ENCODE assay signal across 9 mouse cellular contexts in genomic region chr14:118225911-118226310, GRCm38 (mm10). TPM values are rescaled to one million over a fixed set of nuclear protein-coding genes. Genes with fewer than 3 reads are reported as not detected.
DNase-seq lines count a peak whose midpoint lies in the region; ATAC-seq lines count a peak whose summit lies in the region.
"Had no signal": no experiment of that assay in that cellular context is flagged by ENCODE, and none has a peak within 500 bp of the region (broad histone marks: within the 10 kb centered on the region; RNA-seq: fewer than 3 reads in every experiment).

No protein-coding gene starts in this region.

- WGBS in limb, embryonic 10.5 days = under 1% methylated on average over 21 of the region's 21 CpGs
- WGBS in stomach, embryonic 16.5 days = 2% methylated on average over 21 of the region's 21 CpGs

- no peaks in the 10 kb centered on the region for H3K36me3 ChIP-seq in limb, embryonic 10.5 days
- H3K36me3 ChIP-seq in stomach, embryonic 16.5 days (ENCODE audit: control insufficient read depth, insufficient read depth, low read length) = no peaks in the 10 kb centered on the region

- peak; percentile 26 for DNase-seq in CD4-positive, CD25-positive, alpha-beta regulatory T cell, adult 2 months (ENCODE audit: low read depth, low spot score)
- DNase-seq in right cerebral cortex, postnatal 10 days (ENCODE audit: low spot score in 2 of 2) = peak; percentile 51 to 54
- DNase-seq in right cerebral cortex, postnatal 36 days (ENCODE audit: low spot score in 2 of 2) = no peak
- peak; percentile 54 for DNase-seq in limb, embryonic 10.5 days (ENCODE audit: low spot score)
- no peak for DNase-seq in layer of hippocampus, adult 9-10 months (ENCODE audit: low spot score)

- peaks cover 28% of the 10 kb centered on the region for H3K4me1 ChIP-seq in limb, embryonic 10.5 days
- no peaks in the 10 kb centered on the region; the same call in 1 of the 2 replicates for H3K4me1 ChIP-seq in stomach, embryonic 16.5 days (ENCODE audit: control insufficient read depth, insufficient read depth, low read length)

- H3K27me3 ChIP-seq in limb, embryonic 10.5 days (ENCODE audit: low read depth, poor library complexity, severe bottlenecking) = peaks cover 97% of the 10 kb centered on the region
- H3K27me3 ChIP-seq in stomach, embryonic 16.5 days (ENCODE audit: control insufficient read depth, insufficient read depth, low read length) = peaks cover 57% of the 10 kb centered on the region

- no peak overlapping the region for H3K27ac ChIP-seq in limb, embryonic 10.5 days
- no peak overlapping the region for H3K27ac ChIP-seq in stomach, embryonic 16.5 days (ENCODE audit: low read length)

- H3K9ac ChIP-seq in stomach, embryonic 16.5 days (ENCODE audit: low read length) = peak overlapping the region; percentile 49; the same call in 1 of the 2 replicates

- H3K9me3 ChIP-seq in limb, embryonic 10.5 days (replicated peaks) = no peaks in the 10 kb centered on the region
- no peaks in the 10 kb centered on the region for H3K9me3 ChIP-seq in stomach, embryonic 16.5 days (replicated peaks; ENCODE audit: control insufficient read depth, low read length)

- peak overlapping the region; percentile 13; the same call in 1 of the 2 replicates for H3K4me3 ChIP-seq in limb, embryonic 10.5 days
- H3K4me3 ChIP-seq in stomach, embryonic 16.5 days (replicated peaks; ENCODE audit: low read length) = peak overlapping the region; percentile 18

- no peak for ATAC-seq in CD4-positive, CD25-positive, alpha-beta regulatory T cell, adult 4 months
- ATAC-seq in stomach, embryonic 16.5 days (ENCODE audit: insufficient read depth, low FRiP score) = no peak
- ATAC-seq in cerebellum, adult (ENCODE audit: insufficient number of reproducible peaks, low FRiP score, low TSS enrichment) = no peak

- peak overlapping the region; percentile 37; the same call in 1 of the 2 replicates for H3K4me2 ChIP-seq in stomach, embryonic 16.5 days (ENCODE audit: low read depth, low read length)

RNA-seq across cellular contexts. Expression of gene Sox21, which starts 10.9 kb away (rescaled TPM):
- polyA plus RNA-seq in CD4-positive, CD25-positive, alpha-beta regulatory T cell, adult 4 months (2017; shearing (Covaris generic)) = not detected
- polyA plus RNA-seq in limb, embryonic 10.5 days (2016; fragmentation: Nextera tagmentation; extraction: Ambion mirVana) = 0.08 and 0.13 TPM in 2 replicates
- 3.2 and 3.7 TPM in 2 replicates for polyA plus RNA-seq in stomach, embryonic 16.5 days (2015; fragmentation: Nextera tagmentation; extraction: Ambion mirVana)
- polyA plus RNA-seq: testis, adult 2 months had no signal

RNA-seq across cellular contexts. Expression of gene Gm9376, which starts 40.8 kb away (rescaled TPM):
- not detected for polyA plus RNA-seq in CD4-positive, CD25-positive, alpha-beta regulatory T cell, adult 4 months (2017; shearing (Covaris generic))
- polyA plus RNA-seq in limb, embryonic 10.5 days (2016; fragmentation: Nextera tagmentation; extraction: Ambion mirVana) = not detected in 2 replicates
- polyA plus RNA-seq in stomach, embryonic 16.5 days (2015; fragmentation: Nextera tagmentation; extraction: Ambion mirVana) = not detected in 2 replicates
- polyA plus RNA-seq: testis, adult 2 months had no signal

Comparison
In these comparisons a context has a peak if more than half of its experiments do, and no peak if none do; other contexts are left out.
1. DNase-seq: peak in CD4-positive, CD25-positive, alpha-beta regulatory T cell, adult 2 months (single experiment), right cerebral cortex, postnatal 10 days (2 of 2) and limb, embryonic 10.5 days (single experiment); none in right cerebral cortex, postnatal 36 days (0 of 2) and layer of hippocampus, adult 9-10 months (single experiment).